Mouse (Mus musculus): ENCODE measurements around the gene Tsg101. TPM values are rescaled to one million over a fixed set of nuclear protein-coding genes. Genes with fewer than 3 reads are reported as not detected.
"Not testable (repeated sequence)": the region's sequence is repeated elsewhere in the genome, so short reads cannot be mapped to it uniquely, and the experiment has no call there.

Tsg101 gene
- polyA plus RNA-seq, 1 experiment from 2014 or later = 165 TPM

DNA sequence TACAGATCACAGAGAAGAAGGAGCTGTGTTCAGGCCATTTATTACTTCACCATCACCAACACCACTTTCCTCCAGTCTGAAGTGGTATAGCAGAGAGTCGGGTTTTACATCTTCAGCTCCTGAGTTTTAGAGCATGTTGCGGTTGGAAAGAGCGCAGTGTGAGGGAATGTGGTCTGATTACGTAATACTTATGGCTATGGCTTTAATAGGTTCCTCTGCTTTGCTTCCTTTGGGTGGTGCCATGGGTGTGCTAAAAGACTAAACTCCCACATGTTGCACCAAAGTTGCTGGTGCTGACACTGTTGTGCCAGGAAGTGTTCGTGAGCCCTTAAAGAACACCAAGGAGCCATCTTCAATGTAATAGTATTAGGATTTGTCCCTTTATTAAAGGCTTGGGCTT, 8.5 kb upstream of the Tsg101 start:
- Histone ChIP-seq H3K9me3 (no peaks in the 10 kb centered on the region), H3K36me3 (peaks cover 52% of the 10 kb centered on the region), H3K4me2 (no peak overlapping the region), H3K4me3 (no peak overlapping the region), H3K27me3 (replicated peaks) (no peaks in the 10 kb centered on the region), H3K4me1 (no peaks in the 10 kb centered on the region), H3K27ac (replicated peaks) (no peak overlapping the region), H3K9ac (no peak overlapping the region)
- no peak for ATAC-seq (ENCODE audit: extremely low read depth, insufficient number of reproducible peaks, low FRiP score, low TSS enrichment)
- 91% methylated on average over 5 of the region's 5 CpGs for WGBS

DNA sequence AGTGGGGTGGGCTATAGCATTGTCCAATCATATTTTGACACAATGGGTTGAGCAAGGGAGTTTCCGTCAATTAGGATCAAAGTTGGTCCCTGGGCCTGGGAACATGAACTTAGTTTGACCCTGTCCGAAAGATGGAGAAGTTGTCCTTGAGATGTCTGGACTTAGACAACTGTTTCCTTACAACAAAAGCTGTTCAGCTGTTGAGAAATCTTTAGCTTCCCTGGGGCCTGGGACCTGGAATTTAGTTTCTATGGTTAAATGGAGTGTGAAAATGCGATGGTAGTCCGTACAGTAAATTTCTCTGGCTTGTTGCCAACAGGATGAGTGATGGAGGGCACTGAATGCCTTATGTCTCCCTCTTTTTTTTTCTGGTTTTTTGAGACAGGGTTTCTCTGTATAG, 2.3 kb upstream of the Tsg101 start:
- 84% methylated on average over 4 of the region's 4 CpGs for WGBS
- Histone ChIP-seq H3K4me2 (no peak overlapping the region), H3K4me1 (peaks cover 25% of the 10 kb centered on the region), H3K27me3 (replicated peaks) (no peaks in the 10 kb centered on the region), H3K9me3 (no peaks in the 10 kb centered on the region), H3K27ac (replicated peaks) (no peak overlapping the region), H3K4me3 (no peak overlapping the region), H3K36me3 (peaks cover 10% of the 10 kb centered on the region), H3K9ac (no peak overlapping the region)
- ATAC-seq (ENCODE audit: extremely low read depth, insufficient number of reproducible peaks, low FRiP score, low TSS enrichment) = no peak

DNA sequence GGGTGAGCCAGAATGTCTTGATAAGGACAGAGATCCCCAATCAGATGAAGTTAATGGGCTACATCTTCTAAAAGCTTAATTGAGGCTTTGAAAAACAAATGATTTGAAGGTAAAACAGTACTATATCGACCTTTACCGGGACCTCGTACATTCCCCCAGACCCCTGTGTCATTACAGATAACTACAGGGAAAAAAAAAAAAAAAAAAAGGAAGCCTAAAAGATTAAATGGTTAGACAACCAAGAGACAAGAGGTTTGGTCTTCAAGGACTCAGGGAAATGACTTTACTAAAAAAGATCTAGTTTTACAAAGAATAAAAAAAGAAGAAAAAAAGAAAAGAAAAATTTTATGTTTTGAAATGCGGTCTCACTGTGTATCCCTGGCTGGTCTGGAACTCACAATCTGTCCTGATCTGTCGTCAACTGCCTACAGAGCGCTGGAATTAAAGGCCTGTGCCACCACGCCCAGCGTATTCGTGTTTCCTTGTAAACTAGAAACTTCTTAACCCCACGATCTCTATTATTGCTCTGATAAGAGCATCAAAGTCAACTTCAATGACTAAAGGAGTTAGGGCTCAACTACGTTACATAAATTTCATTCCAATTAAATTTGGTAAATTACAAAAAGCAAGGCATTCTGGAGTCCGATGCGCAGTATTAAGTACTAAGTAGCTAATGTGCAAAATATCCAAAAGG, 944 bp downstream of the Tsg101 start:
- Histone ChIP-seq H3K36me3 (peaks cover 13% of the 10 kb centered on the region), H3K9ac (peak overlapping the region; percentile 92), H3K4me3 (peak overlapping the region; percentile 79), H3K4me2 (peak overlapping the region; percentile 70), H3K27ac (replicated peaks) (peak overlapping the region; percentile 96), H3K27me3 (replicated peaks) (no peaks in the 10 kb centered on the region), H3K9me3 (no peaks in the 10 kb centered on the region), H3K4me1 (peaks cover 36% of the 10 kb centered on the region)
- ATAC-seq (ENCODE audit: extremely low read depth, insufficient number of reproducible peaks, low FRiP score, low TSS enrichment) = no peak
- 9% methylated on average over 13 of the region's 13 CpGs for whole genome bisulfite sequencing

- no peaks in the 10 kb centered on the region for H3K9me3 ChIP-seq
- peaks cover 33% of the 10 kb centered on the region for H3K36me3 ChIP-seq
- H3K4me1 ChIP-seq = peaks cover 36% of the 10 kb centered on the region
- no peak for ATAC-seq (ENCODE audit: extremely low read depth, insufficient number of reproducible peaks, low FRiP score, low TSS enrichment)
- H3K9ac ChIP-seq = no peak overlapping the region
- 78% methylated on average over 3 of the region's 3 CpGs for WGBS
- H3K27me3 ChIP-seq (replicated peaks) = no peaks in the 10 kb centered on the region
- no peak overlapping the region for H3K27ac ChIP-seq (replicated peaks)
- no peak overlapping the region for H3K4me2 ChIP-seq
- no peak overlapping the region for H3K4me3 ChIP-seq
These were observed 3.4 kb downstream of the Tsg101 start for GRCm38 (mm10) chr7:46916376-46916775.

DNA sequence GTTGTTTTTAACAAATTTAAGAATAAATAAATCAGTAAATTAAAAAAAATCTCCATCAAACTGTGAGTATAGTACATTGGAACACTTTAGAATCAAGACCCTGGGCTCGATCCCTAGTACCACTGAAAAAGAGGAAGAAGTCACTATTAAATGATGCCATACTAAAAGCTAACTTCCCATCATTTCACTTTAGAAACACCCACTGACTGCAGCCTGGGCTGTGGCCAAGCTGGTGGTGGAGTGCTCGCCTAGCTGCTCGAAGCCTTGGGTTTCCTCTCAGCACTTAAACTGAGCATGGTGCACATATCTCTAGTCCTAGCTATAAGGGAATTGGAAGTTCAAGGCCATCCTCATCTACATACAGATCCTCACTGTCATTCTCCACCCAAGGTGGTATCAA, 8.5 kb downstream of the Tsg101 start:
- Histone ChIP-seq H3K9ac (no peak overlapping the region), H3K9me3 (no peaks in the 10 kb centered on the region), H3K36me3 (peaks cover 78% of the 10 kb centered on the region), H3K4me3 (no peak overlapping the region), H3K4me1 (0 out of 2 replicates have a peak, but pooled peaks cover 3% of the 10 kb centered on the region), H3K4me2 (no peak overlapping the region), H3K27me3 (replicated peaks) (no peaks in the 10 kb centered on the region), H3K27ac (replicated peaks) (no peak overlapping the region)
- 92% methylated on average over 3 of the region's 3 CpGs for WGBS
- no peak for ATAC-seq (ENCODE audit: extremely low read depth, insufficient number of reproducible peaks, low FRiP score, low TSS enrichment)

- H3K4me3 ChIP-seq = no peak overlapping the region
- H3K27ac ChIP-seq (replicated peaks) = no peak overlapping the region
- H3K9me3 ChIP-seq = no peaks in the 10 kb centered on the region
- H3K36me3 ChIP-seq = peaks cover 96% of the 10 kb centered on the region
- no peak overlapping the region for H3K9ac ChIP-seq
- H3K27me3 ChIP-seq (replicated peaks) = no peaks in the 10 kb centered on the region
- peaks cover 6% of the 10 kb centered on the region; the same call in 1 of the 2 replicates for H3K4me1 ChIP-seq
- WGBS = 75% methylated on average over 3 of the region's 3 CpGs
- no peak for ATAC-seq (ENCODE audit: extremely low read depth, insufficient number of reproducible peaks, low FRiP score, low TSS enrichment)
- H3K4me2 ChIP-seq = no peak overlapping the region
These were observed 20.4 kb downstream of the Tsg101 start for GRCm38 (mm10) chr7:46899343-46899742.

GRCm38 (mm10) chr7:46895511-46895910, 24.3 kb downstream of the Tsg101 start:
- Histone ChIP-seq H3K9me3 (no peaks in the 10 kb centered on the region), H3K4me2 (no peak overlapping the region), H3K36me3 (peaks cover 98% of the 10 kb centered on the region), H3K4me3 (no peak overlapping the region), H3K27ac (replicated peaks) (no peak overlapping the region), H3K4me1 (no peaks in the 10 kb centered on the region), H3K9ac (no peak overlapping the region), H3K27me3 (replicated peaks) (no peaks in the 10 kb centered on the region)
- no peak for ATAC-seq (ENCODE audit: extremely low read depth, insufficient number of reproducible peaks, low FRiP score, low TSS enrichment)
- 78% methylated on average over 3 of the region's 3 CpGs for WGBS

DNA sequence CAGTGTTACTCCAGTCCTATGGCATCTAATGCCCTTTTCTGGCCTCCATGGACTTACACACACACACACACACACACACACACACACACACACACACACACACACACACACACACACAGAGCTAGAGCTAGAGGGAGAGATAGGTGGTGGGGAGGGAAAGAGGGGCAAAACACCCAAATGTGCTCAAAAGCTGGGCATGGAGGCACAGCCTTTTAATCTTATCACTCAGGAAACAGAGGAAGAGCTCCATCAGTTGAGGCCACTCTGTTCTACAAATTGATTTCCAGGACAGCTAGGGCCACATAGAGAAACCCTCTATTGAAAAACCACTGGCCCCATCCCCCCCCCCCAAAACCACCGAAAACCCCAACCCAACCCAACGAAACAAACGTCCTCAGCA, 36.5 kb downstream of the Tsg101 start:
- Histone ChIP-seq H3K4me2 (no peak overlapping the region), H3K4me1 (no peaks in the 10 kb centered on the region), H3K36me3 (peaks cover 37% of the 10 kb centered on the region), H3K27me3 (replicated peaks) (no peaks in the 10 kb centered on the region), H3K27ac (replicated peaks) (no peak overlapping the region), H3K9me3 (no peaks in the 10 kb centered on the region), H3K9ac (no peak overlapping the region), H3K4me3 (no peak overlapping the region)
- ATAC-seq (ENCODE audit: extremely low read depth, insufficient number of reproducible peaks, low FRiP score, low TSS enrichment) = no peak
- WGBS = 68% methylated on average over 3 of the region's 3 CpGs

DNA sequence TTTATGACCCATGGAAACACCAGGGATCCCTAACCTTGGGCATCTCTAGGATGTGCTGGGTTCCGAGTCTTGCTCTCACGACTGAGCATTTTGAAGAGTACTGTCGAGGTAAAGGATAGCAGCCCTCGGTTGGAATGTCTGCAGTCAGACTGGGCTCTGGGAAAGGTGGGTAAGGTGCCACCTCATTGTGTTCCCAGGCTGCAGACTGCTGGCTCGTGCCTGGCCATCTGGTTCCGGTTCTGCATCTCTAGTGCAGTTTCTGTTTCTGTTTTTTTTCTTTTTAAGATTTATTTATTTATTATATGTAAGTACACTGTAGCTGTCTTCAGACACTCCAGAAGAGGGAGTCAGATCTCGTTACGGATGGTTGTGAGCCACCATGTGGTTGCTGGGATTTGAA, 37.8 kb downstream of the Tsg101 start:
- not testable (repeated sequence) for ATAC-seq (ENCODE audit: extremely low read depth, insufficient number of reproducible peaks, low FRiP score, low TSS enrichment); H3K9ac ChIP-seq; H3K27ac ChIP-seq (replicated peaks); H3K27me3 ChIP-seq (replicated peaks); H3K4me2 ChIP-seq; H3K9me3 ChIP-seq; H3K4me1 ChIP-seq; H3K4me3 ChIP-seq
- WGBS = 74% methylated on average over 8 of the region's 8 CpGs
- peaks cover 23% of the 10 kb centered on the region for H3K36me3 ChIP-seq

GRCm38 (mm10) chr7:46880992-46881391, 38.8 kb downstream of the Tsg101 start:
- WGBS = 52% methylated on average over 2 of the region's 2 CpGs
- H3K4me1 ChIP-seq = no peaks in the 10 kb centered on the region
- ATAC-seq (ENCODE audit: extremely low read depth, insufficient number of reproducible peaks, low FRiP score, low TSS enrichment) = no peak
- no peak overlapping the region for H3K4me3 ChIP-seq
- H3K36me3 ChIP-seq = peaks cover 14% of the 10 kb centered on the region
- no peak overlapping the region for H3K27ac ChIP-seq (replicated peaks)
- no peaks in the 10 kb centered on the region for H3K9me3 ChIP-seq
- no peak overlapping the region for H3K9ac ChIP-seq
- H3K27me3 ChIP-seq (replicated peaks) = no peaks in the 10 kb centered on the region
- no peak overlapping the region for H3K4me2 ChIP-seq

DNA sequence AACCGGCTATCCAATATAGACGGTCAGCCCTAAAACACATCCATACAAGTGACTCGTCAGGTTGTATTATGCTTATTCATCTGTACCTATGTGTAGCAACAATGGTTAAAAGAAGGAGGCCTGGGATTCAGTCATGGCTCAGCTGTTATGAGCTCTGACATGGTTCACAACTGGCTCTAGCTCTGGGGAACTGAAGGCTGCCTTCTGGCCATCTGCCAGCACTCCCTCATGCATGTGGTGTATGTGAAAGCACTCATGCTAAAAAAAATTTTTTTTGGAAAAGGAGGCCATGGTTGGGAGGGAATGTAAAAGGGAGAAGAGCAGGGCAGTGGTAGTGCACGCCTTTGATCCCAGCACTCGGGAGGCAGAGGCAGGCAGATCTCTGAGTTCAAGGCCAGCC, 39.9 kb downstream of the Tsg101 start:
- WGBS = 89% methylated on average over 5 of the region's 5 CpGs
- Histone ChIP-seq H3K4me2 (no peak overlapping the region), H3K27me3 (replicated peaks) (no peaks in the 10 kb centered on the region), H3K4me1 (no peaks in the 10 kb centered on the region), H3K4me3 (no peak overlapping the region), H3K36me3 (peaks cover 2% of the 10 kb centered on the region), H3K27ac (replicated peaks) (no peak overlapping the region), H3K9ac (no peak overlapping the region), H3K9me3 (no peaks in the 10 kb centered on the region)
- no peak for ATAC-seq (ENCODE audit: extremely low read depth, insufficient number of reproducible peaks, low FRiP score, low TSS enrichment)

- H3K4me3 ChIP-seq = no peak overlapping the region
These were observed 42.5 kb downstream of the Tsg101 start for GRCm38 (mm10) chr7:46877255-46877654.

More at GRCm38 (mm10) chr7:46877255-46877654, 42.5 kb downstream of the Tsg101 start:
- no peak overlapping the region for H3K27ac ChIP-seq (replicated peaks)
- H3K4me1 ChIP-seq = no peaks in the 10 kb centered on the region
- H3K27me3 ChIP-seq (replicated peaks) = no peaks in the 10 kb centered on the region
- H3K9ac ChIP-seq = no peak overlapping the region
- no peak overlapping the region for H3K4me2 ChIP-seq
- H3K36me3 ChIP-seq = no peaks in the 10 kb centered on the region
- H3K9me3 ChIP-seq = no peaks in the 10 kb centered on the region
- no peak for ATAC-seq (ENCODE audit: extremely low read depth, insufficient number of reproducible peaks, low FRiP score, low TSS enrichment)
- 56% methylated on average over 6 of the region's 6 CpGs for WGBS

Data from heart, embryonic 13.5 days (tissue).